Mouse (Mus musculus): ENCODE measurements around the gene BC048403. TPM values are rescaled to one million over a fixed set of nuclear protein-coding genes. Genes with fewer than 3 reads are reported as not detected.
"Not testable (repeated sequence)": the region's sequence is repeated elsewhere in the genome, so short reads cannot be mapped to it uniquely, and the experiment has no call there.

Gene BC048403
- polyA plus RNA-seq, 1 experiment from 2014 or later = 2.5 TPM

- no peaks in the 10 kb centered on the region for H3K9me3 ChIP-seq
- H3K4me1 ChIP-seq = peaks cover 11% of the 10 kb centered on the region
- no peak for ATAC-seq (replicated peaks)
- no peak overlapping the region for H3K9ac ChIP-seq (replicated peaks)
- H3K27me3 ChIP-seq = no peaks in the 10 kb centered on the region
- H3K4me2 ChIP-seq (replicated peaks) = no peak overlapping the region
- H3K4me3 ChIP-seq = no peak overlapping the region
- H3K36me3 ChIP-seq = no peaks in the 10 kb centered on the region
- 89% methylated on average over 9 of the region's 13 CpGs for WGBS
- no peak overlapping the region for H3K27ac ChIP-seq (replicated peaks)
Measured at GRCm38 (mm10) chr10:121763191-121763590, 23.5 kb downstream of the BC048403 start.

- Histone ChIP-seq H3K27ac (replicated peaks) (peak overlapping the region; percentile 42; the same call in 1 of the 2 replicates), H3K4me1 (peaks cover 11% of the 10 kb centered on the region), H3K9ac (replicated peaks) (no peak overlapping the region), H3K27me3 (no peaks in the 10 kb centered on the region), H3K4me2 (replicated peaks) (no peak overlapping the region), H3K9me3 (no peaks in the 10 kb centered on the region), H3K36me3 (no peaks in the 10 kb centered on the region), H3K4me3 (no peak overlapping the region)
- WGBS = 79% methylated on average over 13 of the region's 13 CpGs
- ATAC-seq (replicated peaks) = peak; percentile 60
Measured at GRCm38 (mm10) chr10:121764469-121765173, 24.9 kb downstream of the BC048403 start.

- WGBS = 20% methylated on average over 10 of the region's 10 CpGs
- Histone ChIP-seq H3K4me3 (no peak overlapping the region), H3K27ac (replicated peaks) (peak overlapping the region; percentile 77), H3K9me3 (no peaks in the 10 kb centered on the region), H3K4me1 (peaks cover 11% of the 10 kb centered on the region), H3K27me3 (no peaks in the 10 kb centered on the region), H3K4me2 (replicated peaks) (no peak overlapping the region; the same call in 1 of the 2 replicates), H3K36me3 (no peaks in the 10 kb centered on the region), H3K9ac (replicated peaks) (no peak overlapping the region)
- peak; percentile 95 for ATAC-seq (replicated peaks)
Measured at GRCm38 (mm10) chr10:121765174-121766057, 25.7 kb downstream of the BC048403 start.

- not testable (repeated sequence) for H3K9me3 ChIP-seq; H3K27ac ChIP-seq (replicated peaks); H3K4me3 ChIP-seq; H3K9ac ChIP-seq (replicated peaks); H3K27me3 ChIP-seq; H3K4me2 ChIP-seq (replicated peaks); H3K36me3 ChIP-seq; ATAC-seq (replicated peaks)
- WGBS = 79% methylated on average over 3 of the region's 3 CpGs
- H3K4me1 ChIP-seq = peaks cover 11% of the 10 kb centered on the region
Measured at GRCm38 (mm10) chr10:121767295-121767694, 27.6 kb downstream of the BC048403 start.

- WGBS = 93% methylated on average over 5 of the region's 5 CpGs
- ATAC-seq (replicated peaks) = no peak
- Histone ChIP-seq H3K27ac (replicated peaks) (no peak overlapping the region), H3K27me3 (no peaks in the 10 kb centered on the region), H3K9me3 (no peaks in the 10 kb centered on the region), H3K36me3 (no peaks in the 10 kb centered on the region), H3K4me2 (replicated peaks) (no peak overlapping the region), H3K4me1 (peaks cover 10% of the 10 kb centered on the region), H3K9ac (replicated peaks) (no peak overlapping the region), H3K4me3 (no peak overlapping the region)
Measured at GRCm38 (mm10) chr10:121769711-121770110, 30.0 kb downstream of the BC048403 start.

GRCm38 (mm10) chr10:121770624-121771577 lies 31.2 kb downstream of the BC048403 start:
- Histone ChIP-seq H3K4me2 (replicated peaks) (no peak overlapping the region; the same call in 1 of the 2 replicates), H3K4me1 (no peaks in the 10 kb centered on the region), H3K9ac (replicated peaks) (no peak overlapping the region), H3K36me3 (no peaks in the 10 kb centered on the region), H3K27ac (replicated peaks) (no peak overlapping the region), H3K27me3 (no peaks in the 10 kb centered on the region), H3K9me3 (no peaks in the 10 kb centered on the region), H3K4me3 (no peak overlapping the region)
- ATAC-seq (replicated peaks) = 0 out of 2 replicates have a peak, but pooled peaks have one; percentile 23
- 49% methylated on average over 20 of the region's 20 CpGs for WGBS

GRCm38 (mm10) chr10:121773813-121774212 lies 34.1 kb downstream of the BC048403 start:
- Histone ChIP-seq H3K9me3 (no peaks in the 10 kb centered on the region), H3K27me3 (no peaks in the 10 kb centered on the region), H3K9ac (replicated peaks) (no peak overlapping the region), H3K4me3 (no peak overlapping the region), H3K4me2 (replicated peaks) (no peak overlapping the region), H3K4me1 (no peaks in the 10 kb centered on the region), H3K36me3 (no peaks in the 10 kb centered on the region), H3K27ac (replicated peaks) (no peak overlapping the region)
- no peak for ATAC-seq (replicated peaks)
- WGBS = 76% methylated on average over 4 of the region's 4 CpGs

- Histone ChIP-seq H3K27me3 (no peaks in the 10 kb centered on the region), H3K36me3 (no peaks in the 10 kb centered on the region), H3K9ac (replicated peaks) (no peak overlapping the region), H3K4me2 (replicated peaks) (no peak overlapping the region), H3K27ac (replicated peaks) (no peak overlapping the region), H3K9me3 (no peaks in the 10 kb centered on the region), H3K4me3 (no peak overlapping the region), H3K4me1 (no peaks in the 10 kb centered on the region)
- no peak for ATAC-seq (replicated peaks)
- WGBS = 51% methylated on average over 3 of the region's 3 CpGs
Measured at GRCm38 (mm10) chr10:121775990-121776389, 36.3 kb downstream of the BC048403 start.

GRCm38 (mm10) chr10:121781159-121781558 lies 41.4 kb downstream of the BC048403 start:
- Histone ChIP-seq H3K4me3 (no peak overlapping the region), H3K36me3 (peaks cover 32% of the 10 kb centered on the region), H3K27ac (replicated peaks) (no peak overlapping the region), H3K27me3 (no peaks in the 10 kb centered on the region), H3K4me2 (replicated peaks) (no peak overlapping the region), H3K9ac (replicated peaks) (no peak overlapping the region), H3K4me1 (no peaks in the 10 kb centered on the region), H3K9me3 (no peaks in the 10 kb centered on the region)
- ATAC-seq (replicated peaks) = 0 out of 2 replicates have a peak, but pooled peaks have one; percentile 16
- WGBS = 48% methylated on average over 14 of the region's 14 CpGs

GRCm38 (mm10) chr10:121788536-121788935 lies 48.8 kb downstream of the BC048403 start:
- no peak overlapping the region for H3K4me2 ChIP-seq (replicated peaks)
- ATAC-seq (replicated peaks) = no peak
- H3K4me1 ChIP-seq = peaks cover 5% of the 10 kb centered on the region; the same call in 1 of the 2 replicates
- peaks cover 30% of the 10 kb centered on the region for H3K36me3 ChIP-seq
- no peak overlapping the region for H3K4me3 ChIP-seq
- no peaks in the 10 kb centered on the region for H3K9me3 ChIP-seq
- 89% methylated on average over 3 of the region's 3 CpGs for WGBS
- H3K27ac ChIP-seq (replicated peaks) = no peak overlapping the region
- no peaks in the 10 kb centered on the region for H3K27me3 ChIP-seq
- H3K9ac ChIP-seq (replicated peaks) = no peak overlapping the region

GRCm38 (mm10) chr10:121790078-121790477 lies 50.3 kb downstream of the BC048403 start:
- Histone ChIP-seq H3K4me1 (peaks cover 5% of the 10 kb centered on the region; the same call in 1 of the 2 replicates), H3K36me3 (peaks cover 21% of the 10 kb centered on the region)
- 4% methylated on average over 6 of the region's 6 CpGs for WGBS

More at GRCm38 (mm10) chr10:121790078-121790477, 50.3 kb downstream of the BC048403 start:
- Histone ChIP-seq H3K27me3 (no peaks in the 10 kb centered on the region), H3K4me3 (no peak overlapping the region), H3K9me3 (no peaks in the 10 kb centered on the region), H3K4me2 (replicated peaks) (no peak overlapping the region), H3K9ac (replicated peaks) (no peak overlapping the region), H3K27ac (replicated peaks) (no peak overlapping the region)
- ATAC-seq (replicated peaks) = no peak

Data from forebrain, embryonic 15.5 days (tissue).